Mouse (Mus musculus) thymus, postnatal 10 days (tissue): ENCODE measurements at regions not wholly inside any gene's neighbourhood (a gene's known extent, or its start where the extent isn't known, plus 50 kb on each side); places are given as distances from the start of the nearest gene placed in this dataset.

Source experiments
- DNase-seq, 2 experiments: peaks; one replicate each; pipeline ENCODE4 v3.0.0; 2021; ENCODE audit warnings: low spot score in 2 of 2

- no peak for DNase-seq
Measured at GRCm38 (mm10) chr3:148159059-148159458, 831.3 kb downstream of the Adgrl2 start.

- no peak for DNase-seq
Measured at GRCm38 (mm10) chr3:148158533-148158932, 831.8 kb downstream of the Adgrl2 start.

GRCm38 (mm10) chr3:148143776-148144175, 846.6 kb downstream of the Adgrl2 start:
- no peak for DNase-seq

- DNase-seq, result no peak
Measured at GRCm38 (mm10) chr3:148136791-148137251, 853.5 kb downstream of the Adgrl2 start.

GRCm38 (mm10) chr3:148134646-148135045, 855.7 kb downstream of the Adgrl2 start:
- no peak for DNase-seq

GRCm38 (mm10) chr3:148115576-148115975, 874.8 kb downstream of the Adgrl2 start:
- no peak for DNase-seq

- DNase-seq, result no peak
Measured at GRCm38 (mm10) chr3:148112204-148112603, 878.2 kb downstream of the Adgrl2 start.

GRCm38 (mm10) chr3:148107031-148107430, 883.3 kb downstream of the Adgrl2 start:
- DNase-seq, result no peak

- DNase-seq, result no peak
Measured at GRCm38 (mm10) chr3:148093930-148094329, 896.4 kb downstream of the Adgrl2 start.

- no peak for DNase-seq
Measured at GRCm38 (mm10) chr3:148075841-148076240, 914.5 kb downstream of the Adgrl2 start.

GRCm38 (mm10) chr3:148066701-148067100, 923.7 kb downstream of the Adgrl2 start:
- no peak for DNase-seq

- DNase-seq, result no peak
Measured at GRCm38 (mm10) chr3:148056074-148056473, 934.3 kb downstream of the Adgrl2 start.

- DNase-seq, result no peak
Measured at GRCm38 (mm10) chr3:148052516-148052915, 937.8 kb downstream of the Adgrl2 start.

- no peak for DNase-seq
Measured at GRCm38 (mm10) chr3:148048247-148048646, 942.1 kb downstream of the Adgrl2 start.

GRCm38 (mm10) chr3:148032532-148032931, 957.8 kb downstream of the Adgrl2 start:
- DNase-seq, result no peak

- no peak for DNase-seq
Measured at GRCm38 (mm10) chr3:148005831-148006230, 984.5 kb downstream of the Adgrl2 start.

GRCm38 (mm10) chr3:148004006-148004405, 986.3 kb downstream of the Adgrl2 start:
- DNase-seq, result no peak

- no peak for DNase-seq
Measured at GRCm38 (mm10) chr3:147999330-147999953, 990.9 kb downstream of the Adgrl2 start.

- no peak for DNase-seq
Measured at GRCm38 (mm10) chr3:147991738-147992137, 998.6 kb downstream of the Adgrl2 start.

GRCm38 (mm10) chr3:147990831-147991230, 999.5 kb downstream of the Adgrl2 start:
- no peak for DNase-seq

GRCm38 (mm10) chr3:147982831-147983230, 1007.5 kb downstream of the Adgrl2 start:
- no peak for DNase-seq

GRCm38 (mm10) chr3:147981621-147982020, 1008.7 kb downstream of the Adgrl2 start:
- no peak for DNase-seq

GRCm38 (mm10) chr3:147976579-147976978, 1013.8 kb downstream of the Adgrl2 start:
- no peak for DNase-seq

- DNase-seq, result no peak
Measured at GRCm38 (mm10) chr3:147976069-147976468, 1014.3 kb downstream of the Adgrl2 start.
